In the genomic region with DNA sequence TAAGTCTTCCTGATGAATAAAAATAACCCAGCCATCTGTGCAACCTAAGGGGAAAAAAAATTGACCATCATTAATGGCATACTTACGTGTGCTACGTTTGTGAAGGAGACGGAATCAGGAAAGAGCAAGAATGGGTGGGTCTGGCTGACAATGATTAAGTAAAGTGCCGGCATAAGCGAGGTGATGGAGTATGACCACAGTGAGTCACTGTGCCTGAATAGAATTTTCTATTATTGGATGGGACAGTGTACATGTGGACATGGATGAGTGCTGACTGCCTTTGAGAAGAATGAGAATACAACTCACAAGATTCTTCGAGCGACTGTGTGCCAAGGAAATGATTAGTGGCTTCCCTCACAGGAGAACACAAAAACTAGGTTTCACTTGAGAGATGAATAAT, we compare ENCODE assay signal across 32 mouse cellular contexts.
"Had no signal": no experiment of that assay in that cellular context is flagged by ENCODE, and none has a peak within 500 bp of the region (broad histone marks: within the 10 kb centered on the region; RNA-seq: fewer than 3 reads in every experiment).

No protein-coding gene starts in this region.

- H3K4me3 ChIP-seq: limb, embryonic 10.5 days; limb, embryonic 12.5 days; limb, embryonic 13.5 days; limb, embryonic 15.5 days; liver, embryonic 12.5 days; liver, embryonic 13.5 days; liver, embryonic 15.5 days; lung, embryonic 15.5 days; megakaryocyte, embryonic 14.5 days; midbrain, embryonic 10.5 days; midbrain, embryonic 12.5 days; midbrain, embryonic 13.5 days; midbrain, embryonic 15.5 days; myocyte; neural tube, embryonic 12.5 days had no signal

- H3K27me3 ChIP-seq: limb, embryonic 12.5 days; limb, embryonic 13.5 days; limb, embryonic 15.5 days; liver, embryonic 12.5 days; liver, embryonic 13.5 days; liver, embryonic 15.5 days; lung, embryonic 15.5 days; megakaryocyte, embryonic 14.5 days; midbrain, embryonic 12.5 days; midbrain, embryonic 13.5 days; midbrain, embryonic 15.5 days; neural tube, embryonic 12.5 days had no signal

- H3K9me3 ChIP-seq: limb, embryonic 10.5 days; limb, embryonic 12.5 days; limb, embryonic 13.5 days; limb, embryonic 15.5 days; liver, embryonic 13.5 days; liver, embryonic 15.5 days; lung, embryonic 15.5 days; midbrain, embryonic 10.5 days; midbrain, embryonic 12.5 days; midbrain, embryonic 13.5 days; midbrain, embryonic 15.5 days; neural tube, embryonic 12.5 days had no signal

- H3K4me2 ChIP-seq: limb, embryonic 12.5 days; limb, embryonic 13.5 days; limb, embryonic 15.5 days; liver, embryonic 11.5 days; liver, embryonic 12.5 days; liver, embryonic 13.5 days; liver, embryonic 15.5 days; lung, embryonic 14.5 days; lung, embryonic 15.5 days; midbrain, embryonic 11.5 days; midbrain, embryonic 12.5 days; midbrain, embryonic 13.5 days; midbrain, embryonic 15.5 days; neural tube, embryonic 12.5 days had no signal

- H3K36me3 ChIP-seq: limb, embryonic 10.5 days; limb, embryonic 12.5 days; limb, embryonic 13.5 days; limb, embryonic 15.5 days; liver, embryonic 12.5 days; liver, embryonic 13.5 days; liver, embryonic 15.5 days; lung, embryonic 15.5 days; midbrain, embryonic 10.5 days; midbrain, embryonic 12.5 days; midbrain, embryonic 13.5 days; midbrain, embryonic 15.5 days; neural tube, embryonic 12.5 days had no signal

- DNase-seq: left cerebral cortex, postnatal 4 days; liver; liver, embryonic 13.5 days; liver, postnatal 0 days; lung, adult 18-20 months; lung, adult 2 months; lung, embryonic 14.5 days; lung, postnatal 10 days; lung, postnatal 14 days; lung, postnatal 36 days; lung, postnatal 4 days; midbrain, embryonic 14.5 days had no signal

- H3K27ac ChIP-seq: limb, embryonic 10.5 days; limb, embryonic 12.5 days; limb, embryonic 13.5 days; limb, embryonic 15.5 days; liver, embryonic 12.5 days; liver, embryonic 13.5 days; liver, embryonic 14.5 days; liver, embryonic 15.5 days; lung, embryonic 15.5 days; macrophage; midbrain, embryonic 10.5 days; midbrain, embryonic 12.5 days; midbrain, embryonic 13.5 days; midbrain, embryonic 15.5 days; neural tube, embryonic 12.5 days had no signal

- H3K4me1 ChIP-seq: limb, embryonic 10.5 days; limb, embryonic 12.5 days; limb, embryonic 13.5 days; limb, embryonic 15.5 days; liver, embryonic 12.5 days; liver, embryonic 13.5 days; liver, embryonic 15.5 days; lung, embryonic 15.5 days; megakaryocyte, embryonic 14.5 days; midbrain, embryonic 10.5 days; midbrain, embryonic 12.5 days; midbrain, embryonic 13.5 days; midbrain, embryonic 15.5 days; neural tube, embryonic 12.5 days had no signal

- H3K9ac ChIP-seq: limb, embryonic 12.5 days; limb, embryonic 13.5 days; limb, embryonic 15.5 days; liver, embryonic 12.5 days; liver, embryonic 13.5 days; liver, embryonic 14.5 days; liver, embryonic 15.5 days; liver, postnatal 0 days; lung, embryonic 14.5 days; lung, embryonic 15.5 days; midbrain, embryonic 12.5 days; midbrain, embryonic 13.5 days; midbrain, embryonic 15.5 days; neural tube, embryonic 12.5 days had no signal

- ATAC-seq: liver, embryonic 12.5 days; liver, postnatal 0 days; lung, postnatal 0 days; midbrain, embryonic 13.5 days; midbrain, embryonic 15.5 days; midbrain, embryonic 16.5 days had no signal
